Mouse (Mus musculus) C2C12 (cell line): Measurements from ENCODE around the gene Trim65.

Source experiments
- CTCF ChIP-seq: IDR thresholded peaks from one replicate; pipeline ENCODE4 v1.5.1; 2011; ENCODE audit not compliant: control insufficient read depth, insufficient read depth, insufficient read length
- MYOG ChIP-seq: IDR thresholded peaks from one replicate; pipeline ENCODE4 v1.6.1; 2011; ENCODE audit not compliant: control insufficient read depth, insufficient read length; ENCODE audit errors: extremely low read depth

- TF ChIP-seq CTCF (no peak), MYOG (no peak)
These were observed 1.7 kb upstream of the Trim65 start for GRCm38 (mm10) chr11:116132366-116133333.
